Mouse (Mus musculus): ENCODE results near the gene Gkap1. TPM values are rescaled to one million over a fixed set of nuclear protein-coding genes. Genes with fewer than 3 reads are reported as not detected.

Gene Gkap1
- polyA plus RNA-seq, 1 experiment from 2014 or later = 32.1 TPM

GRCm38 (mm10) chr13:58201343-58201742, 74.2 kb downstream of the Gkap1 start:
- Histone ChIP-seq H3K4me2 (ENCODE audit: low read length) (no peak overlapping the region), H3K36me3 (ENCODE audit: control insufficient read depth, insufficient read depth, low read length) (peaks cover 15% of the 10 kb centered on the region), H3K4me3 (ENCODE audit: control insufficient read depth in 1 of 2, insufficient read depth in 1 of 2, low read depth in 1 of 2, low read length in 2 of 2) (no peak overlapping the region), H3K27ac (replicated peaks in 1 of 2; ENCODE audit: control insufficient read depth in 1 of 2, insufficient read depth in 1 of 2, low read depth in 2 of 2, low read length in 2 of 2) (no peak overlapping the region), H3K4me1 (ENCODE audit: control insufficient read depth in 2 of 2, insufficient read depth in 2 of 2, low read length in 2 of 2) (peaks cover 4 to 15% of the 10 kb centered on the region in 2 experiments; a peak in 2 of 4 replicates), H3K9ac (ENCODE audit: low read length) (no peak overlapping the region), H3K9me3 (ENCODE audit: control insufficient read depth, low read length) (no peaks in the 10 kb centered on the region), H3K27me3 (ENCODE audit: control insufficient read depth, insufficient read depth, low read length) (no peaks in the 10 kb centered on the region)
- no peak for ATAC-seq (ENCODE audit: insufficient number of reproducible peaks, insufficient read depth, low FRiP score, low read depth)
- 83% methylated on average over 6 of the region's 6 CpGs for WGBS

GRCm38 (mm10) chr13:58197981-58198640, 77.4 kb downstream of the Gkap1 start:
- no peak for ATAC-seq (ENCODE audit: insufficient number of reproducible peaks, insufficient read depth, low FRiP score, low read depth)
- 43% methylated on average over 7 of the region's 7 CpGs for WGBS

DNA sequence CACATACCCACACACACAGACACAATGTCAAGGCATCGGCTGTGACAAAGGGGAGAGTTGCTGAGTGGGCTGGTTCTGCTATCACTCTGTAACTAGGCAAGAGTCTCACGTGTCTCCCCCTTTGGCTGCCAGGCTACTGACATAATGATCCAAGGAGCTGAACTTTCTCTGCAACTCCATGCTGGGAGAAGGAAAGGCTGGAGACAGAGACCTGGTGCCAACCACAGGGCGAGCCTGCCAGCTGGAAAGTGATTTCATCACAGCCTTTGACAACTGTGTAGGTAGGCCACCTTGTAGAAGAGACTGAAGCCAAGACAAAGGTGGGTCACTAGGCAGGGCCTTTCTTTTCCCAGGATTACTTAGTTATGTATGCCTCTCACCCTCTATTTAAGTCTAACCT, 78.3 kb downstream of the Gkap1 start:
- Histone ChIP-seq H3K27me3 (ENCODE audit: control insufficient read depth, insufficient read depth, low read length) (no peaks in the 10 kb centered on the region), H3K4me3 (ENCODE audit: control insufficient read depth in 1 of 2, insufficient read depth in 1 of 2, low read depth in 1 of 2, low read length in 2 of 2) (no peak overlapping the region), H3K36me3 (ENCODE audit: control insufficient read depth, insufficient read depth, low read length) (peaks cover 50% of the 10 kb centered on the region), H3K9me3 (ENCODE audit: control insufficient read depth, low read length) (no peaks in the 10 kb centered on the region), H3K9ac (ENCODE audit: low read length) (no peak overlapping the region), H3K4me2 (ENCODE audit: low read length) (no peak overlapping the region), H3K27ac (replicated peaks in 1 of 2; ENCODE audit: control insufficient read depth in 1 of 2, insufficient read depth in 1 of 2, low read depth in 2 of 2, low read length in 2 of 2) (no peak overlapping the region), H3K4me1 (ENCODE audit: control insufficient read depth in 2 of 2, insufficient read depth in 2 of 2, low read length in 2 of 2) (peaks cover 4 to 12% of the 10 kb centered on the region in 2 experiments; a peak in 2 of 4 replicates)
- WGBS = 75% methylated on average over 3 of the region's 3 CpGs
- ATAC-seq (ENCODE audit: insufficient number of reproducible peaks, insufficient read depth, low FRiP score, low read depth) = no peak

More at GRCm38 (mm10) chr13:58197981-58198640, 77.4 kb downstream of the Gkap1 start:
- Histone ChIP-seq H3K4me3 (ENCODE audit: control insufficient read depth in 1 of 2, insufficient read depth in 1 of 2, low read depth in 1 of 2, low read length in 2 of 2) (no peak overlapping the region), H3K4me1 (ENCODE audit: control insufficient read depth in 2 of 2, insufficient read depth in 2 of 2, low read length in 2 of 2) (peaks cover 4 to 12% of the 10 kb centered on the region in 2 experiments; a peak in 2 of 4 replicates), H3K27ac (replicated peaks in 1 of 2; ENCODE audit: control insufficient read depth in 1 of 2, insufficient read depth in 1 of 2, low read depth in 2 of 2, low read length in 2 of 2) (no peak overlapping the region), H3K4me2 (ENCODE audit: low read length) (no peak overlapping the region), H3K9me3 (ENCODE audit: control insufficient read depth, low read length) (no peaks in the 10 kb centered on the region), H3K27me3 (ENCODE audit: control insufficient read depth, insufficient read depth, low read length) (no peaks in the 10 kb centered on the region), H3K9ac (ENCODE audit: low read length) (no peak overlapping the region), H3K36me3 (ENCODE audit: control insufficient read depth, insufficient read depth, low read length) (peaks cover 41% of the 10 kb centered on the region)

- 87% methylated on average over 3 of the region's 3 CpGs for WGBS
- peaks cover 72% of the 10 kb centered on the region for H3K36me3 ChIP-seq (ENCODE audit: control insufficient read depth, insufficient read depth, low read length)
- no peaks in the 10 kb centered on the region for H3K9me3 ChIP-seq (ENCODE audit: control insufficient read depth, low read length)
- H3K4me2 ChIP-seq (ENCODE audit: low read length) = no peak overlapping the region
- H3K4me3 ChIP-seq (ENCODE audit: control insufficient read depth in 1 of 2, insufficient read depth in 1 of 2, low read depth in 1 of 2, low read length in 2 of 2) = no peak overlapping the region
- ATAC-seq (ENCODE audit: insufficient number of reproducible peaks, insufficient read depth, low FRiP score, low read depth) = no peak
- no peak overlapping the region for H3K9ac ChIP-seq (ENCODE audit: low read length)
- no peak overlapping the region for H3K27ac ChIP-seq (replicated peaks in 1 of 2; ENCODE audit: control insufficient read depth in 1 of 2, insufficient read depth in 1 of 2, low read depth in 2 of 2, low read length in 2 of 2)
- H3K27me3 ChIP-seq (ENCODE audit: control insufficient read depth, insufficient read depth, low read length) = no peaks in the 10 kb centered on the region
- peaks cover 4 to 12% of the 10 kb centered on the region in 2 experiments; a peak in 2 of 4 replicates for H3K4me1 ChIP-seq (ENCODE audit: control insufficient read depth in 2 of 2, insufficient read depth in 2 of 2, low read length in 2 of 2)
These were observed 80.6 kb downstream of the Gkap1 start for GRCm38 (mm10) chr13:58194908-58195307.

- Histone ChIP-seq H3K27ac (replicated peaks in 1 of 2; ENCODE audit: control insufficient read depth in 1 of 2, insufficient read depth in 1 of 2, low read depth in 2 of 2, low read length in 2 of 2) (no peak overlapping the region), H3K27me3 (ENCODE audit: control insufficient read depth, insufficient read depth, low read length) (no peaks in the 10 kb centered on the region), H3K4me3 (ENCODE audit: control insufficient read depth in 1 of 2, insufficient read depth in 1 of 2, low read depth in 1 of 2, low read length in 2 of 2) (no peak overlapping the region), H3K4me2 (ENCODE audit: low read length) (no peak overlapping the region), H3K36me3 (ENCODE audit: control insufficient read depth, insufficient read depth, low read length) (peaks cover 73% of the 10 kb centered on the region), H3K9ac (ENCODE audit: low read length) (no peak overlapping the region), H3K4me1 (ENCODE audit: control insufficient read depth in 2 of 2, insufficient read depth in 2 of 2, low read length in 2 of 2) (peaks cover 2 to 5% of the 10 kb centered on the region in 2 experiments; a peak in 1 of 4 replicates), H3K9me3 (ENCODE audit: control insufficient read depth, low read length) (no peaks in the 10 kb centered on the region)
- WGBS = 98% methylated on average over 3 of the region's 3 CpGs
- ATAC-seq (ENCODE audit: insufficient number of reproducible peaks, insufficient read depth, low FRiP score, low read depth) = no peak
These were observed 82.3 kb downstream of the Gkap1 start for GRCm38 (mm10) chr13:58193221-58193620.

DNA sequence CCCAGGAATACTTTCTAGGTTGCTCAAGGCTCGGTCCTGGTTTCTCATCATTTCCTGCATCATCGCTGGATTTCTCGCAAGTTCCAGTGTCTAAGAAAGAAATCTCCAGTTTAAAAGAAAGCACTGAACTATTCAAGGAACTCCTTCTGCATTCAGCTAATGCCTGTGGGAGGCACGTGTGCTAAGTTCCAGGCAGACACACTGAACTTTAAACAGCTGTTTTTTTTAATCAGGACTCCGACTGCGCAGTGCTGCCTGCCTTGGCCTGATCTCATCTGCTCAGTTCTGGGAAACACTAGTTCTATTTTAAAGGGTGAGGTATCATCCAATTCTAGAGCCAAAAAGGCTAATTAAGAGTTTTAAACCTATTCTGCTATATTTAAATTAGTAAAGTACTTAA, 83.4 kb downstream of the Gkap1 start:
- no peak for ATAC-seq (ENCODE audit: insufficient number of reproducible peaks, insufficient read depth, low FRiP score, low read depth)
- no peak overlapping the region for H3K9ac ChIP-seq (ENCODE audit: low read length)
- H3K27me3 ChIP-seq (ENCODE audit: control insufficient read depth, insufficient read depth, low read length) = no peaks in the 10 kb centered on the region
- H3K9me3 ChIP-seq (ENCODE audit: control insufficient read depth, low read length) = no peaks in the 10 kb centered on the region
- H3K4me3 ChIP-seq (ENCODE audit: control insufficient read depth in 1 of 2, insufficient read depth in 1 of 2, low read depth in 1 of 2, low read length in 2 of 2) = no peak overlapping the region
- peaks cover 0 to under 1% of the 10 kb centered on the region in 2 experiments; a peak in 1 of 4 replicates for H3K4me1 ChIP-seq (ENCODE audit: control insufficient read depth in 2 of 2, insufficient read depth in 2 of 2, low read length in 2 of 2)
- WGBS = 89% methylated on average over 6 of the region's 6 CpGs
- peaks cover 74% of the 10 kb centered on the region for H3K36me3 ChIP-seq (ENCODE audit: control insufficient read depth, insufficient read depth, low read length)
- no peak overlapping the region for H3K27ac ChIP-seq (replicated peaks in 1 of 2; ENCODE audit: control insufficient read depth in 1 of 2, insufficient read depth in 1 of 2, low read depth in 2 of 2, low read length in 2 of 2)
- no peak overlapping the region for H3K4me2 ChIP-seq (ENCODE audit: low read length)

DNA sequence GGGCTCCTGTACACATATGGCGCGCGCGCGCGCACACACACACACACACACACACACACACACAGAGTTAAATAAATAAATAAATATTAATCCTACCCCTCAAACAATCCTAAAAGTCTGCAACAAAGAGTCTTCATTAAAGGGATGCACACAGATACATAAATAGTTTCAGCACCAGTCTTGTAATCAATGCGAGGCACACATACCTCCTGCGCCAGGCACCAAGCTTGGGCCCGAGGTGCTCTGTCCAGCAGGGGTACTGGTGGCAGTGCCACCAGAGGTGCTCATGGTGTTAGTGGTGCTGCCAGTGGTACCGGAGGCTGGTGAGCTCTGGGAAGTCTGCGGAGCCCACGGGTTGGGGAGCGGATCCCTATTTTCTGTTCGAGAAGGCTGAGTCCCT, 84.0 kb downstream of the Gkap1 start:
- H3K4me3 ChIP-seq (ENCODE audit: control insufficient read depth in 1 of 2, insufficient read depth in 1 of 2, low read depth in 1 of 2, low read length in 2 of 2) = no peak overlapping the region
- no peak overlapping the region for H3K27ac ChIP-seq (replicated peaks in 1 of 2; ENCODE audit: control insufficient read depth in 1 of 2, insufficient read depth in 1 of 2, low read depth in 2 of 2, low read length in 2 of 2)
- H3K4me1 ChIP-seq (ENCODE audit: control insufficient read depth in 2 of 2, insufficient read depth in 2 of 2, low read length in 2 of 2) = no peaks in the 10 kb centered on the region
- no peaks in the 10 kb centered on the region for H3K9me3 ChIP-seq (ENCODE audit: control insufficient read depth, low read length)
- 95% methylated on average over 14 of the region's 14 CpGs for WGBS
- peaks cover 75% of the 10 kb centered on the region for H3K36me3 ChIP-seq (ENCODE audit: control insufficient read depth, insufficient read depth, low read length)
- no peak overlapping the region for H3K9ac ChIP-seq (ENCODE audit: low read length)
- no peak for ATAC-seq (ENCODE audit: insufficient number of reproducible peaks, insufficient read depth, low FRiP score, low read depth)
- no peaks in the 10 kb centered on the region for H3K27me3 ChIP-seq (ENCODE audit: control insufficient read depth, insufficient read depth, low read length)
- no peak overlapping the region for H3K4me2 ChIP-seq (ENCODE audit: low read length)

DNA sequence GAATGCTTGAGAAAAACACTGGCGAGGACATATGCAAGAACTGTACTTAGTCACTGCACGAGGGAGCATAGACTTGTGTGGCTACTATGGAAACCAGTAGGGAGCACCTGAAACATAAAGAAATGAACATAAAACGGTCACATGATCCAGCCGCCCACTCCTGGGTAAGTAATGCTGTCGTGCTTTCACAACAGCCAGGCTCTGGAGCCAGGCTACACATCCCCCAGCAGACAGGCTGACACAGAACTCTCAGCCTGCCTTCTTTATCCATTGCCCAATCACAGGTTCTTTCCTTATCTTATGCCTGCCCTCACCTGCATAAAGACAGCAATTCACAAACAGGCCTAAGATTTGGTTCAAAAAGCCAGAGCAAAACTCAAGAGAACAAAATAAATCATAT, 86.0 kb downstream of the Gkap1 start:
- 81% methylated on average over 5 of the region's 5 CpGs for WGBS
- H3K4me1 ChIP-seq (ENCODE audit: control insufficient read depth in 2 of 2, insufficient read depth in 2 of 2, low read length in 2 of 2) = no peaks in the 10 kb centered on the region
- no peak overlapping the region for H3K27ac ChIP-seq (replicated peaks in 1 of 2; ENCODE audit: control insufficient read depth in 1 of 2, insufficient read depth in 1 of 2, low read depth in 2 of 2, low read length in 2 of 2)
- H3K27me3 ChIP-seq (ENCODE audit: control insufficient read depth, insufficient read depth, low read length) = no peaks in the 10 kb centered on the region
- ATAC-seq (ENCODE audit: insufficient number of reproducible peaks, insufficient read depth, low FRiP score, low read depth) = no peak
- H3K9ac ChIP-seq (ENCODE audit: low read length) = no peak overlapping the region
- peaks cover 71% of the 10 kb centered on the region for H3K36me3 ChIP-seq (ENCODE audit: control insufficient read depth, insufficient read depth, low read length)
- H3K4me2 ChIP-seq (ENCODE audit: low read length) = no peak overlapping the region
- no peak overlapping the region for H3K4me3 ChIP-seq (ENCODE audit: control insufficient read depth in 1 of 2, insufficient read depth in 1 of 2, low read depth in 1 of 2, low read length in 2 of 2)
- H3K9me3 ChIP-seq (ENCODE audit: control insufficient read depth, low read length) = no peaks in the 10 kb centered on the region
